Mouse (Mus musculus): ENCODE measurements around the gene Bcl2l11.

DNA sequence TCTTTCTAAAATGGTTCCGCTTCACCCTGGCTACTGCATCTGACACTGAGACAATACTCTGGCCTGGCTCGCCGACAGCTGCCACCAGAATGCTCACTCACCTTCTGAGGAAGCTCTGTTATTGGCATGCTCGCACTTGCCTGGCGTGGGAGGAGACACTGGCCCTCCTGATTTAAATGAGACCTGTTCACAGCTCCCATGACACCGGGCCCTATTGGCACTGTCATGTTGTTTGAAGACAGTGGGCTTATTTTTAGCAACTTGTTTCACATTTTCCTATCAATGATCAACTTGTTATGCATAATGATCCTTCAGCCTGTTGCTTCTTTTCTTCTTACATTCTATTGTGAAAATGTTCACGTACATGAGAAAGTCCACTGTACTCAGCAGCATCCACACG, 37.3 kb downstream of the Bcl2l11 start:
- TF ChIP-seq CTCF (conservative IDR thresholded peaks at IDR 0.05; ENCODE audit: insufficient read depth, insufficient read length, low read depth, low read length) (no peak), POLR2A (IDR thresholded peaks at IDR 0.05; ENCODE audit: low read depth, low read length) (no peak)

Data from kidney, adult 2 months (tissue).